Mouse (Mus musculus): ENCODE data around the gene Gm10944. TPM values are rescaled to one million over a fixed set of nuclear protein-coding genes. Genes with fewer than 3 reads are reported as not detected.

Gm10944 gene
- not detected for polyA plus RNA-seq (2014; fragmentation: Illumina TruSeq; extraction: RNeasy Lipid Tissue Mini Kit (QIAGEN cat#74804); ENCODE audit: low read depth, low replicate concordance)

GRCm38 (mm10) chr10:10681048-10681447, at the start of gene Gm10944:
Gene Gm10944, plus strand, starts transcription at chr10:10681348.

Other genes starting within 250 kb of the Gm10944 start
- gene Adgb, start 209.0 kb upstream of the Gm10944 start, polyA plus RNA-seq (2014; fragmentation: Illumina TruSeq; extraction: RNeasy Lipid Tissue Mini Kit (QIAGEN cat#74804); ENCODE audit: low read depth, low replicate concordance): 1.5 TPM
- 15.4 TPM for gene Rab32, start 123.1 kb upstream of the Gm10944 start, polyA plus RNA-seq (2014; fragmentation: Illumina TruSeq; extraction: RNeasy Lipid Tissue Mini Kit (QIAGEN cat#74804); ENCODE audit: low read depth, low replicate concordance)

All from adipose tissue, adult 10 weeks (tissue).